In the genomic region with DNA sequence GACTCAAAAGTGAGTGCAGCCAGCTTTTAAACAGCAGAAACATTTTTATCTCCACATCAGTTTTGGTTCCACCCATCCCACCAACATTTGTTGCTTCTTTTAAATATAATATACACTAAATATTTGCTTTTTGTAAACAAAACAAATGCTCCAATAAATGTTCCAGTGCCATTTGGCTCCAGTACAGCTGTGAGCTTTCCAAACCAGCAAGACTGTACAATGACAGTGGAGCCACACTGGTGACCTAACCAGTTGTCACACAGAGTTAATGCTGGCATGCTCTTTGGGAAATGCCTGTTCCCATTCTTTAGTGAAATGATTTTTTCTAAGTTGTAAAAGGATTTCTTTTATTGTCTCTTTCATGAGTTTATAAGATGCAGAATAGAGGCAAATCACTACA, we compare ENCODE assay signal across 22 mouse cellular contexts. TPM values are rescaled to one million over a fixed set of nuclear protein-coding genes. Genes with fewer than 3 reads are reported as not detected.
DNase-seq lines count a peak whose midpoint lies in the region; ATAC-seq and TF ChIP-seq lines count a peak whose summit lies in the region.
"Had no signal": no experiment of that assay in that cellular context is flagged by ENCODE, and none has a peak within 500 bp of the region (broad histone marks: within the 10 kb centered on the region; RNA-seq: fewer than 3 reads in every experiment).

No protein-coding gene starts in this region.

- H3K4me3 ChIP-seq in lung, embryonic 14.5 days (ENCODE audit: low read depth, low read length), result no peak overlapping the region
- no peak overlapping the region for H3K4me3 ChIP-seq in lung, adult 2 months (replicated peaks; ENCODE audit: extremely low read depth, low read depth, low read length)
- no peak overlapping the region for H3K4me3 ChIP-seq in forebrain, embryonic 13.5 days
- no peak overlapping the region for H3K4me3 ChIP-seq in forebrain, embryonic 15.5 days
- H3K4me3 ChIP-seq: embryonic facial prominence, embryonic 12.5 days; embryonic facial prominence, embryonic 15.5 days; gastrocnemius, adult 2 months; hindbrain, embryonic 12.5 days; hindbrain, embryonic 15.5 days had no signal

- no peak overlapping the region for H3K9ac ChIP-seq in lung, embryonic 14.5 days
- no peak overlapping the region for H3K9ac ChIP-seq in forebrain, embryonic 13.5 days
- H3K9ac ChIP-seq in forebrain, embryonic 15.5 days (replicated peaks), result no peak overlapping the region
- H3K9ac ChIP-seq: embryonic facial prominence, embryonic 12.5 days; embryonic facial prominence, embryonic 15.5 days; forebrain, postnatal 0 days; hindbrain, embryonic 12.5 days; hindbrain, embryonic 15.5 days had no signal

- no peak overlapping the region for H3K27ac ChIP-seq in lung, embryonic 14.5 days (ENCODE audit: low read depth)
- H3K27ac ChIP-seq in forebrain, embryonic 13.5 days, result no peak overlapping the region
- no peak overlapping the region for H3K27ac ChIP-seq in forebrain, embryonic 15.5 days (replicated peaks)
- H3K27ac ChIP-seq: embryonic facial prominence, embryonic 12.5 days; embryonic facial prominence, embryonic 15.5 days; gastrocnemius, adult 2 months; hindbrain, embryonic 12.5 days; hindbrain, embryonic 15.5 days had no signal

- no peaks in the 10 kb centered on the region for H3K9me3 ChIP-seq in lung, embryonic 14.5 days (ENCODE audit: low read depth, low read length)
- H3K9me3 ChIP-seq in forebrain, embryonic 13.5 days (replicated peaks), result no peaks in the 10 kb centered on the region
- no peaks in the 10 kb centered on the region for H3K9me3 ChIP-seq in forebrain, embryonic 15.5 days
- H3K9me3 ChIP-seq: embryonic facial prominence, embryonic 12.5 days; embryonic facial prominence, embryonic 15.5 days; hindbrain, embryonic 12.5 days; hindbrain, embryonic 15.5 days had no signal

- ATAC-seq in lung, embryonic 14.5 days (ENCODE audit: insufficient read depth), result peak; percentile 87
- no peak for ATAC-seq in forebrain, embryonic 13.5 days
- no peak for ATAC-seq in forebrain, embryonic 15.5 days (replicated peaks)
- ATAC-seq: activated CD4-positive, CD25-positive, alpha-beta regulatory T cell, adult 4 months; CD4-positive, CD25-positive, alpha-beta regulatory T cell, adult 4 months; forebrain, postnatal 0 days had no signal

- DNase-seq in lung, embryonic 14.5 days, result peak; percentile 79
- no peak for DNase-seq in lung, adult 2 months
- peak; percentile 18 for DNase-seq in Muller cell, postnatal 12 days (ENCODE audit: inconsistent ontology term)
- DNase-seq in lung, postnatal 10 days, result peak; percentile 7
- DNase-seq: adrenal gland, adult 8-10 months; cerebellum, adult 11 months; cerebellum, adult 2 months; cerebellum, adult 9-11 months; cerebellum, postnatal 25 days; forebrain, postnatal 0 days; gastrocnemius, adult 2 months; gastrocnemius, postnatal 14 days; heart, adult 11 months had no signal

- H3K27me3 ChIP-seq in lung, embryonic 14.5 days (ENCODE audit: insufficient read depth, low read length), result no peaks in the 10 kb centered on the region
- H3K27me3 ChIP-seq in forebrain, embryonic 13.5 days, result no peaks in the 10 kb centered on the region
- no peaks in the 10 kb centered on the region for H3K27me3 ChIP-seq in forebrain, embryonic 15.5 days
- H3K27me3 ChIP-seq: embryonic facial prominence, embryonic 15.5 days; hindbrain, embryonic 15.5 days had no signal

- TF ChIP-seq CTCF in lung, embryonic 14.5 days (IDR thresholded peaks at IDR 0.05; ENCODE audit: low read depth), result no peak
- no peak for TF ChIP-seq CTCF in lung, adult 2 months (IDR thresholded peaks at IDR 0.05; ENCODE audit: insufficient read depth, low read length)

- no peak for TF ChIP-seq POLR2A in lung, adult 2 months (IDR thresholded peaks at IDR 0.05; ENCODE audit: borderline replicate concordance, extremely low read depth, low read depth, low read length)

- H3K4me1 ChIP-seq in lung, embryonic 14.5 days (ENCODE audit: insufficient read depth), result no peaks in the 10 kb centered on the region
- H3K4me1 ChIP-seq in lung, adult 2 months (ENCODE audit: control insufficient read depth, insufficient read depth, low read length), result no peaks in the 10 kb centered on the region
- H3K4me1 ChIP-seq in forebrain, embryonic 13.5 days, result no peaks in the 10 kb centered on the region
- no peaks in the 10 kb centered on the region for H3K4me1 ChIP-seq in forebrain, embryonic 15.5 days
- H3K4me1 ChIP-seq: embryonic facial prominence, embryonic 12.5 days; embryonic facial prominence, embryonic 15.5 days; hindbrain, embryonic 12.5 days; hindbrain, embryonic 15.5 days had no signal

- no peak overlapping the region for H3K4me2 ChIP-seq in lung, embryonic 14.5 days
- H3K4me2 ChIP-seq in forebrain, embryonic 13.5 days, result no peak overlapping the region
- no peak overlapping the region for H3K4me2 ChIP-seq in forebrain, embryonic 15.5 days (replicated peaks)
- H3K4me2 ChIP-seq: embryonic facial prominence, embryonic 12.5 days; embryonic facial prominence, embryonic 15.5 days; heart, embryonic 11.5 days; hindbrain, embryonic 12.5 days; hindbrain, embryonic 15.5 days had no signal

- H3K36me3 ChIP-seq in lung, embryonic 14.5 days (ENCODE audit: insufficient read depth), result no peaks in the 10 kb centered on the region
- no peaks in the 10 kb centered on the region for H3K36me3 ChIP-seq in forebrain, embryonic 13.5 days (ENCODE audit: poor library complexity, severe bottlenecking)
- no peaks in the 10 kb centered on the region for H3K36me3 ChIP-seq in forebrain, embryonic 15.5 days
- H3K36me3 ChIP-seq: embryonic facial prominence, embryonic 12.5 days; embryonic facial prominence, embryonic 15.5 days; hindbrain, embryonic 12.5 days; hindbrain, embryonic 15.5 days had no signal

RNA-seq across cellular contexts. Expression of a gene that starts 18.0 kb away (rescaled TPM):
- polyA plus RNA-seq in lung, embryonic 14.5 days (2014; fragmentation: Nextera tagmentation; extraction: Ambion mirVana), result 21.5 and 23.5 TPM in 2 replicates
- polyA plus RNA-seq in lung, adult 2 months (2012; rRNA removed), result 7.5 and 7.7 TPM in 2 replicates
- polyA plus RNA-seq in forebrain, embryonic 13.5 days (2015; fragmentation: Nextera tagmentation; extraction: Ambion mirVana), result 7.4 and 7.6 TPM in 2 replicates
- 5.8 TPM in 2 replicates for polyA plus RNA-seq in forebrain, embryonic 15.5 days (2015; fragmentation: Nextera tagmentation; extraction: Ambion mirVana)
